Mouse (Mus musculus) heart, postnatal 36 days (tissue): ENCODE results near the gene Gm45618. TPM values are rescaled to one million over a fixed set of nuclear protein-coding genes. Genes with fewer than 3 reads are reported as not detected.

Experiments
- DNase-seq, 2 experiments: peaks; one replicate each; pipeline ENCODE4 v3.0.0; 2021 to 2022
- intact Hi-C: fragments of 180-260 bp; cut with DNase I; formaldehyde crosslinking; loops from one replicate; pipeline ENCODE4 v1.15.1; 2025
- total RNA-seq, 2 experiments: library from RNA; stranded (reverse); gene quantifications; 2 replicates each; pipeline ENCODE4 v1.2.3; 2021

The Gm45618 gene
- total RNA-seq, 2 experiments from 2014 or later = not detected

GRCm38 (mm10) chr7:142074146-142074886 is 46.2 kb downstream of the Gm45618 start:
- intact Hi-C loops = loop anchor here (1.0 kb wide), 1 partner anchor 10 kb away; no protein-coding TSS in a partner anchor
- no peak for DNase-seq

- intact Hi-C loops = loop anchor here (1.0 to 2.0 kb wide), 2 partner anchors 25 to 55 kb away; no protein-coding TSS in a partner anchor
Measured at GRCm38 (mm10) chr7:142071717-142072116, 48.8 kb downstream of the Gm45618 start.

GRCm38 (mm10) chr7:142071212-142071578 is 49.3 kb downstream of the Gm45618 start:
- intact Hi-C loops = loop anchor here (1.0 to 2.0 kb wide), 2 partner anchors 25 to 54 kb away; no protein-coding TSS in a partner anchor
- DNase-seq = no peak

More at GRCm38 (mm10) chr7:142071717-142072116, 48.8 kb downstream of the Gm45618 start:
- no peak for DNase-seq

- peak; percentile 80 to 84 for DNase-seq
- intact Hi-C loops = loop anchor here (1.0 to 2.0 kb wide), 2 partner anchors 26 to 54 kb away; no protein-coding TSS in a partner anchor
Measured at GRCm38 (mm10) chr7:142070458-142071211, 49.9 kb downstream of the Gm45618 start.

Other genes with a start within 250 kb of the Gm45618 start
- 10 to 100 TPM; 54.6 to 58.0 TPM for gene Tollip, start 202.2 kb downstream of the Gm45618 start, total RNA-seq
- gene Brsk2, start 171.0 kb downstream of the Gm45618 start, total RNA-seq = under 1 TPM; 0.19 to 0.25 TPM
- 10 to 100 TPM; 43.6 to 43.8 TPM for gene Mob2, start 59.7 kb downstream of the Gm45618 start, total RNA-seq
- gene Dusp8, start 24.9 kb downstream of the Gm45618 start, total RNA-seq = 10 to 100 TPM; 33.2 to 46.2 TPM
- gene Gm39115, start 15.3 kb upstream of the Gm45618 start, total RNA-seq = not detected
- gene Gm45337, start 23.9 kb upstream of the Gm45618 start, total RNA-seq = not detected
- not detected for gene Gm29735, start 36.4 kb upstream of the Gm45618 start, total RNA-seq
- not detected for gene Gm4553, start 45.0 kb upstream of the Gm45618 start, total RNA-seq
- not detected for gene Krtap5-2, start 55.3 kb upstream of the Gm45618 start, total RNA-seq
- gene Gm10153, start 69.7 kb upstream of the Gm45618 start, total RNA-seq = not detected
- not detected for gene Krtap5-3, start 80.6 kb upstream of the Gm45618 start, total RNA-seq
- gene Gm7579, start 91.1 kb upstream of the Gm45618 start, total RNA-seq = not detected
- gene Krtap5-5, start 109.2 kb upstream of the Gm45618 start, total RNA-seq = not detected
- gene Gm40460, start 120.3 kb upstream of the Gm45618 start, total RNA-seq = not detected
- gene Gm2431, start 137.6 kb upstream of the Gm45618 start, total RNA-seq = not detected
- not detected for gene Gm4559, start 153.6 kb upstream of the Gm45618 start, total RNA-seq
- gene Krtap5-1, start 176.4 kb upstream of the Gm45618 start, total RNA-seq = not detected
- gene Krtap5-4, start 182.8 kb upstream of the Gm45618 start, total RNA-seq = not detected